Mouse (Mus musculus): Measurements from ENCODE around the gene Zmynd12. TPM values are rescaled to one million over a fixed set of nuclear protein-coding genes. Genes with fewer than 3 reads are reported as not detected.

Zmynd12 gene
- polyA plus RNA-seq, 1 experiment = 0.35 TPM

GRCm38 (mm10) chr4:119467720-119468380 is 45.2 kb downstream of the Zmynd12 start:
- Histone ChIP-seq H3K36me3 (ENCODE audit: control insufficient read depth, insufficient read depth, low read length) (no peaks in the 10 kb centered on the region), H3K4me1 (replicated peaks; ENCODE audit: control insufficient read depth, insufficient read depth, low read length) (peaks cover 8% of the 10 kb centered on the region), H3K4me3 (ENCODE audit: control insufficient read depth, insufficient read depth, low read length) (no peak overlapping the region), H3K27me3 (ENCODE audit: control insufficient read depth, insufficient read depth, low read length) (no peaks in the 10 kb centered on the region), H3K27ac (ENCODE audit: control insufficient read depth, insufficient read depth, low read length) (no peak overlapping the region)
- no peak for TF ChIP-seq CTCF (IDR thresholded peaks at IDR 0.05; ENCODE audit: borderline replicate concordance, control insufficient read depth, extremely low read depth, insufficient read depth, low read length, poor library complexity)
- TF ChIP-seq POLR2A (IDR thresholded peaks at IDR 0.05; ENCODE audit: control insufficient read depth, extremely low read depth, insufficient read depth, low read length, poor library complexity) = no peak
- DNase-seq = no peak
- WGBS = 60% methylated on average over 16 of the region's 16 CpGs

DNA sequence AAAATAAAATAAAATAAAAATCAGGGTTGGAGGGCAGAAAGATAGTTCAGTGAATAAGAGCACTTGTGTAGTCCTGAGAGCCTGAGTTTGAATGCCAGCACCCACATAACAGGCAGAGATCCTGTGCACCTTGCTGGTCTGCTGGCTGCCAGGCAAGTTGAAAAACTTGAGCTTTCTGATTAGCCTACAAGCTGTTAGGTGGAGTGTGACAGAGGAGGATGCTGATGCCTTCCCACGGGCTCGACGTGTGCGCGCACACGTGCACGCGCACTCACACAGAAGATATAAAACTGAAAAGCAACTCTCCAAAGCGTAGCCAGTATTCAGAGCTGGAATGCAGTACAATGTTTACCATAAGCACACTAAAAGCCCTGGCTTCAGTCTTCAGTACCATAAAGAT is 49.9 kb downstream of the Zmynd12 start:
- Histone ChIP-seq H3K4me1 (replicated peaks; ENCODE audit: control insufficient read depth, insufficient read depth, low read length) (0 out of 2 replicates have a peak, but pooled peaks cover 5% of the 10 kb centered on the region), H3K4me3 (ENCODE audit: control insufficient read depth, insufficient read depth, low read length) (no peak overlapping the region), H3K27ac (ENCODE audit: control insufficient read depth, insufficient read depth, low read length) (no peak overlapping the region), H3K36me3 (ENCODE audit: control insufficient read depth, insufficient read depth, low read length) (no peaks in the 10 kb centered on the region), H3K27me3 (ENCODE audit: control insufficient read depth, insufficient read depth, low read length) (no peaks in the 10 kb centered on the region)
- WGBS = 92% methylated on average over 9 of the region's 9 CpGs
- DNase-seq = no peak
- TF ChIP-seq POLR2A (IDR thresholded peaks at IDR 0.05; ENCODE audit: control insufficient read depth, extremely low read depth, insufficient read depth, low read length, poor library complexity) (no peak), CTCF (IDR thresholded peaks at IDR 0.05; ENCODE audit: borderline replicate concordance, control insufficient read depth, extremely low read depth, insufficient read depth, low read length, poor library complexity) (no peak)

DNA sequence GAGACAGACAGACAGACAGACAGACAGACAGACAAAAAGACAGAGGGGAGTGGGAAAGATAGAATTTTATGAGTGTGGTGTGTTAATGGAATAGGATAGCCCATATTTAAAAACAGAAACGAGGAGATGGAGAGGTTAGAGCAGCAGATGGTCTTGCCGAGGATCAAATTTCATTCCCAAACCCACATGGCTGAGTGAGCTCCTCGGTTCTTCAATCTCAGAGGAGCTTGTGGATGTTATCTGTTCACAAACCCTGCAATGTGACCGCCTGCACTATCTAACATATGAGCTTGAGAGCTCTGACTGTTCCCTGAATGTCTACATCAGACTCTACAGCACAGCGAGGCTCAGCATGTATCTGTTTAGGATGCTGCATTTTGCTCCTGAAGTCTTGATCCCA is 50.5 kb downstream of the Zmynd12 start:
- Histone ChIP-seq H3K36me3 (ENCODE audit: control insufficient read depth, insufficient read depth, low read length) (no peaks in the 10 kb centered on the region), H3K4me1 (replicated peaks; ENCODE audit: control insufficient read depth, insufficient read depth, low read length) (0 out of 2 replicates have a peak, but pooled peaks cover 5% of the 10 kb centered on the region), H3K27ac (ENCODE audit: control insufficient read depth, insufficient read depth, low read length) (no peak overlapping the region), H3K4me3 (ENCODE audit: control insufficient read depth, insufficient read depth, low read length) (no peak overlapping the region), H3K27me3 (ENCODE audit: control insufficient read depth, insufficient read depth, low read length) (no peaks in the 10 kb centered on the region)
- no peak for DNase-seq
- no peak for TF ChIP-seq POLR2A (IDR thresholded peaks at IDR 0.05; ENCODE audit: control insufficient read depth, extremely low read depth, insufficient read depth, low read length, poor library complexity)
- no peak for TF ChIP-seq CTCF (IDR thresholded peaks at IDR 0.05; ENCODE audit: borderline replicate concordance, control insufficient read depth, extremely low read depth, insufficient read depth, low read length, poor library complexity)
- 70% methylated on average over 5 of the region's 5 CpGs for WGBS

DNA sequence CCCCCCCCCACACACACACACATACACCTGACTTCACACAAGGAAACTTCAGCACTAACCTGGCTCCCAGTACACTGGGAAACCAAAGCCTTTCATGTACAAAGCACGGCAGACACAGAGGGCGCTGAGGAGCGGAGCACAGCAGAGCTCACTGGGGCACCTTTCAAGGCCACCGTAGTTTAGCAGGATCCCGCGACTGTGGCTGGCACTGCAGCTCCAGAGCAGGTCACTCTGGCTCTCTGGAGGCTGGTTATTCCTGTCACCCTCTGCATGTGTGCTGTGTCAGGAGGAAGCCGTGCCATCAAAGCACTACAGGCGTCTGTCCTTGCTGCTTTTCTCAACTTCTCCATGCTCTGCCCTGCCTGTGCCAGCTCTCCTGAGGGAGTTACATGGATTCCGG is 60.4 kb downstream of the Zmynd12 start:
- H3K27me3 ChIP-seq (ENCODE audit: control insufficient read depth, insufficient read depth, low read length) = no peaks in the 10 kb centered on the region
- no peaks in the 10 kb centered on the region for H3K36me3 ChIP-seq (ENCODE audit: control insufficient read depth, insufficient read depth, low read length)
- no peak for TF ChIP-seq POLR2A (IDR thresholded peaks at IDR 0.05; ENCODE audit: control insufficient read depth, extremely low read depth, insufficient read depth, low read length, poor library complexity)
- no peak for TF ChIP-seq CTCF (IDR thresholded peaks at IDR 0.05; ENCODE audit: borderline replicate concordance, control insufficient read depth, extremely low read depth, insufficient read depth, low read length, poor library complexity)
- no peak overlapping the region for H3K4me3 ChIP-seq (ENCODE audit: control insufficient read depth, insufficient read depth, low read length)
- no peak overlapping the region for H3K27ac ChIP-seq (ENCODE audit: control insufficient read depth, insufficient read depth, low read length)
- 55% methylated on average over 9 of the region's 9 CpGs for WGBS
- peak; percentile 15 for DNase-seq
- no peaks in the 10 kb centered on the region for H3K4me1 ChIP-seq (replicated peaks; ENCODE audit: control insufficient read depth, insufficient read depth, low read length)

- Histone ChIP-seq H3K4me3 (ENCODE audit: control insufficient read depth, insufficient read depth, low read length) (no peak overlapping the region), H3K4me1 (replicated peaks; ENCODE audit: control insufficient read depth, insufficient read depth, low read length) (no peaks in the 10 kb centered on the region), H3K36me3 (ENCODE audit: control insufficient read depth, insufficient read depth, low read length) (no peaks in the 10 kb centered on the region), H3K27me3 (ENCODE audit: control insufficient read depth, insufficient read depth, low read length) (no peaks in the 10 kb centered on the region), H3K27ac (ENCODE audit: control insufficient read depth, insufficient read depth, low read length) (no peak overlapping the region)
- TF ChIP-seq POLR2A (IDR thresholded peaks at IDR 0.05; ENCODE audit: control insufficient read depth, extremely low read depth, insufficient read depth, low read length, poor library complexity) = no peak
- no peak for TF ChIP-seq CTCF (IDR thresholded peaks at IDR 0.05; ENCODE audit: borderline replicate concordance, control insufficient read depth, extremely low read depth, insufficient read depth, low read length, poor library complexity)
- no peak for DNase-seq
- 70% methylated on average over 7 of the region's 7 CpGs for WGBS
These were observed 62.3 kb downstream of the Zmynd12 start for GRCm38 (mm10) chr4:119484882-119485281.

DNA sequence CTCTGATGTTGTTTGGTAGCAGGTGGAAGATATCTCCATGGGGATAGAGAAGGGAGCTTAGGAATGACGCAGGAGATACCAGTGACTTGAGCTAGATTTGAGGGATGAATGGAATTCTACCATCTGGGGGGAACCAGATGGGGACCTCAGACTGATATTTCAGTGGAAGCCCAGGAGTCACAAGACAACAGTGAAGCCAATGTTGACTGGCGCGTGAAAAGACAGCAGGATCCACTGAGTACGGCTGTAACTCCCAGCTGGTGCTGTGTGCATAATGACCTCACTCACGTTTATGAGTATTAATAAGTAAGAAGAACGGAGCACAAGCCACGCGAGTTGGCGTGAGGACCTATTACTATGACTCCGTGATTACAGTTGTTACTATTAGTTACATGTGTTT is 67.1 kb downstream of the Zmynd12 start:
- peaks cover 6% of the 10 kb centered on the region for H3K4me1 ChIP-seq (replicated peaks; ENCODE audit: control insufficient read depth, insufficient read depth, low read length)
- WGBS = 96% methylated on average over 10 of the region's 10 CpGs
- no peaks in the 10 kb centered on the region for H3K36me3 ChIP-seq (ENCODE audit: control insufficient read depth, insufficient read depth, low read length)
- TF ChIP-seq CTCF (IDR thresholded peaks at IDR 0.05; ENCODE audit: borderline replicate concordance, control insufficient read depth, extremely low read depth, insufficient read depth, low read length, poor library complexity) (no peak), POLR2A (IDR thresholded peaks at IDR 0.05; ENCODE audit: control insufficient read depth, extremely low read depth, insufficient read depth, low read length, poor library complexity) (no peak)
- H3K27ac ChIP-seq (ENCODE audit: control insufficient read depth, insufficient read depth, low read length) = no peak overlapping the region
- no peaks in the 10 kb centered on the region; the same call in 1 of the 2 replicates for H3K27me3 ChIP-seq (ENCODE audit: control insufficient read depth, insufficient read depth, low read length)
- DNase-seq = no peak
- H3K4me3 ChIP-seq (ENCODE audit: control insufficient read depth, insufficient read depth, low read length) = no peak overlapping the region

Measured in thymus, adult 2 months (tissue).